19 mouse cellular contexts compared by ENCODE assay signal in the genomic region with DNA sequence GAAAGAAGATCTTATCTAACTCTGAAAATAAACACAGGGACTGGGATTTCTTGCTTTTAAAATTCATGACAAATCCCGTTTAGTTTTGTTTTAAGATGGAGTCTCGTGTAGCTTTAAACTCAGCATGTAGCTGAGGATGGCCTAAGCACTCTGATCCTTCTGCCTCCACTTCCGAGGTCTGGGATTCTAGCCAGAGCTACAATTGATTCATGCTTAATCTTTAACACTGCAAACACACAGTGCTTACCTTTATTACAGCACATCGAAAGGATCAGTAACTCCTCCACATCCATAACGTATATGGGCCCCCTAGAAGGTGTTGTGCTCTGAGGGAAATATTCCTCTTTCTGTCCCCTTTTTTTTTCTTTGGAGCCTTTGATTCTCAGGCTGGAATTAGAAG.
DNase-seq lines count a peak whose midpoint lies in the region; ATAC-seq and TF ChIP-seq lines count a peak whose summit lies in the region.
"Had no signal": no experiment of that assay in that cellular context is flagged by ENCODE, and none has a peak within 500 bp of the region (broad histone marks: within the 10 kb centered on the region; RNA-seq: fewer than 3 reads in every experiment).

No protein-coding gene starts in this region.

- TF ChIP-seq CTCF in cerebellum, adult 2 months (IDR thresholded peaks at IDR 0.05; ENCODE audit: borderline replicate concordance, insufficient read depth, low read depth, low read length), result no peak
- no peak for TF ChIP-seq CTCF in liver, postnatal 0 days (IDR thresholded peaks at IDR 0.05; ENCODE audit: low read depth)

- no peak for TF ChIP-seq EP300 in liver, postnatal 0 days (IDR thresholded peaks at IDR 0.05; ENCODE audit: low read depth)

- peaks cover 35% of the 10 kb centered on the region for H3K36me3 ChIP-seq in liver, embryonic 15.5 days (replicated peaks)
- peaks cover 47% of the 10 kb centered on the region for H3K36me3 ChIP-seq in liver, embryonic 12.5 days
- peaks cover 9% of the 10 kb centered on the region; the same call in 1 of the 2 replicates for H3K36me3 ChIP-seq in liver, postnatal 0 days (replicated peaks; ENCODE audit: insufficient read depth, low read length)

- H3K4me2 ChIP-seq in liver, embryonic 15.5 days, result no peak overlapping the region
- H3K4me2 ChIP-seq in liver, embryonic 12.5 days, result no peak overlapping the region
- no peak overlapping the region for H3K4me2 ChIP-seq in liver, postnatal 0 days (ENCODE audit: low read depth, low read length)
- H3K4me2 ChIP-seq: forebrain, embryonic 13.5 days; heart, embryonic 15.5 days; hindbrain, embryonic 13.5 days; kidney, embryonic 15.5 days; limb, embryonic 13.5 days; lung, embryonic 14.5 days had no signal

- H3K4me1 ChIP-seq in cerebellum, adult 2 months (ENCODE audit: control insufficient read depth, insufficient read depth, low read length), result peaks cover 9% of the 10 kb centered on the region
- H3K4me1 ChIP-seq in liver, embryonic 15.5 days (replicated peaks), result peaks cover 7% of the 10 kb centered on the region; the same call in 1 of the 2 replicates
- peaks cover under 1% of the 10 kb centered on the region; the same call in 1 of the 2 replicates for H3K4me1 ChIP-seq in liver, embryonic 12.5 days
- 0 out of 2 replicates have a peak, but pooled peaks cover 3% of the 10 kb centered on the region for H3K4me1 ChIP-seq in liver, postnatal 0 days (ENCODE audit: insufficient read depth)
- H3K4me1 ChIP-seq: forebrain, embryonic 13.5 days; hindbrain, embryonic 13.5 days; kidney, embryonic 15.5 days; limb, embryonic 13.5 days; midbrain, embryonic 10.5 days had no signal

- WGBS in cerebellum, adult 2 months, result 24% methylated on average over 5 of the region's 5 CpGs
- WGBS in liver, embryonic 15.5 days (ENCODE audit: insufficient replicate concordance), result 69% methylated on average over 5 of the region's 5 CpGs
- whole genome bisulfite sequencing in liver, embryonic 12.5 days (ENCODE audit: insufficient replicate concordance), result 68% methylated on average over 5 of the region's 5 CpGs
- WGBS in liver, postnatal 0 days (ENCODE audit: insufficient replicate concordance), result 64% methylated on average over 5 of the region's 5 CpGs

- no peak overlapping the region for H3K4me3 ChIP-seq in cerebellum, adult 2 months (replicated peaks; ENCODE audit: insufficient read depth, low read depth, low read length)
- no peak overlapping the region for H3K4me3 ChIP-seq in liver, embryonic 15.5 days (replicated peaks)
- H3K4me3 ChIP-seq in liver, embryonic 12.5 days, result no peak overlapping the region
- H3K4me3 ChIP-seq in liver, postnatal 0 days (ENCODE audit: low read depth, low read length), result no peak overlapping the region
- H3K4me3 ChIP-seq: forebrain, embryonic 13.5 days; gastrocnemius, adult 2 months; heart, embryonic 15.5 days; hindbrain, embryonic 13.5 days; kidney, embryonic 15.5 days; limb, embryonic 13.5 days; midbrain, embryonic 10.5 days had no signal

- DNase-seq in cerebellum, adult 2 months, result peak in 1 of 2 experiments; percentile 71
- DNase-seq in cerebellum, postnatal 4 days (ENCODE audit: low spot score in 2 of 2), result no peak
- DNase-seq in cerebellum, adult 9-10 months, result peak; percentile 61
- no peak for DNase-seq in liver, postnatal 0 days
- DNase-seq in right cerebral cortex, postnatal 36 days (ENCODE audit: low spot score in 2 of 2), result no peak
- DNase-seq: adrenal gland, postnatal 25 days; layer of hippocampus, adult 9-11 months; lung, embryonic 14.5 days; spleen, adult 18-20 months had no signal

- no peaks in the 10 kb centered on the region for H3K9me3 ChIP-seq in liver, embryonic 15.5 days (replicated peaks)
- H3K9me3 ChIP-seq in liver, embryonic 12.5 days (replicated peaks), result no peaks in the 10 kb centered on the region
- H3K9me3 ChIP-seq in liver, postnatal 0 days (ENCODE audit: low read length), result no peaks in the 10 kb centered on the region
- H3K9me3 ChIP-seq: forebrain, embryonic 13.5 days; heart, embryonic 15.5 days; hindbrain, embryonic 13.5 days; kidney, embryonic 15.5 days; limb, embryonic 13.5 days; midbrain, embryonic 10.5 days had no signal

- H3K27me3 ChIP-seq in cerebellum, adult 2 months (ENCODE audit: control insufficient read depth, insufficient read depth, low read length), result no peaks in the 10 kb centered on the region
- no peaks in the 10 kb centered on the region for H3K27me3 ChIP-seq in liver, embryonic 15.5 days
- H3K27me3 ChIP-seq in liver, embryonic 12.5 days (replicated peaks), result no peaks in the 10 kb centered on the region
- no peaks in the 10 kb centered on the region for H3K27me3 ChIP-seq in liver, postnatal 0 days (ENCODE audit: insufficient read depth, low read length)
- H3K27me3 ChIP-seq: forebrain, embryonic 13.5 days; heart, embryonic 15.5 days; hindbrain, embryonic 13.5 days; kidney, embryonic 15.5 days; limb, embryonic 13.5 days had no signal

- no peak overlapping the region for H3K9ac ChIP-seq in liver, embryonic 15.5 days
- H3K9ac ChIP-seq in liver, embryonic 12.5 days, result no peak overlapping the region
- no peak overlapping the region for H3K9ac ChIP-seq in liver, postnatal 0 days (replicated peaks)
- H3K9ac ChIP-seq: forebrain, embryonic 13.5 days; heart, embryonic 15.5 days; hindbrain, embryonic 13.5 days; kidney, embryonic 15.5 days; limb, embryonic 13.5 days; lung, embryonic 14.5 days had no signal

- peak overlapping the region; percentile 75 for H3K27ac ChIP-seq in cerebellum, adult 2 months (ENCODE audit: insufficient read depth, low read length)
- peak overlapping the region; percentile 61 for H3K27ac ChIP-seq in liver, embryonic 15.5 days (replicated peaks)
- no peak overlapping the region for H3K27ac ChIP-seq in liver, embryonic 12.5 days
- peak overlapping the region; percentile 48 for H3K27ac ChIP-seq in liver, postnatal 0 days (ENCODE audit: low read depth)
- H3K27ac ChIP-seq: forebrain, embryonic 13.5 days; heart, embryonic 15.5 days; hindbrain, embryonic 13.5 days; kidney, embryonic 15.5 days; limb, embryonic 13.5 days; midbrain, embryonic 10.5 days had no signal

- peak; percentile 64 for ATAC-seq in liver, embryonic 15.5 days (ENCODE audit: insufficient read depth)
- no peak for ATAC-seq in liver, embryonic 12.5 days
- ATAC-seq in liver, postnatal 0 days, result peak; percentile 74
- ATAC-seq: forebrain, embryonic 13.5 days; inflammation-experienced regulatory T-cells, adult 6 months had no signal

- no peak for TF ChIP-seq POLR2A in cerebellum, adult 2 months (IDR thresholded peaks at IDR 0.05; ENCODE audit: borderline replicate concordance, insufficient read depth, low read length)
